Mouse (Mus musculus) cerebellum, adult 11 months (tissue): ENCODE results near the gene Ciao2a.
A peak's percentile ranks its signal among the peaks of the same experiment; 100 is the strongest.

Source experiments
- DNase-seq: peaks from one replicate; pipeline ENCODE4 v3.0.0; 2022

Gene Ciao2a

GRCm38 (mm10) chr9:66120945-66121344 lies 5.5 kb upstream of the Ciao2a start:
- DNase-seq: no peak

- no peak for DNase-seq
Measured at GRCm38 (mm10) chr9:66121421-66121820, 5.0 kb upstream of the Ciao2a start.

DNA sequence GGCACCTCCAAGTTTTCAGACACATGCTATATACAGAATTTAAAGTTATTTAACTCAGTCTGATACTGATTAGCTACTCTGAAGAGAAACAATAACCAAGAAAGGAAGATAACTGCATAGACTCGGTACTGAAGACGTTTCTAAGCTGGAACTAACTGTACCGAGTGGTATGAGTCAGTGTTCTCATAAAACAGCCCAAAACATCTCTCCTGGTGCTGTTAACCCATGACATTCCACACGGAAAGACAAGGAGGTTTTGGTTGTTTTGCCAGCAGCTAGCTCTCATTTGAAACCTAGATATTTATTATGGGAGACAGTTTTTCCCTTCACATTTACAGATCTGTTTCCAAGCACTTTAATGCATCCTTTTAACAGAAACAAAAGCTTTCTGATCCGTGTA lies 2.8 kb upstream of the Ciao2a start:
- DNase-seq: no peak

- no peak for DNase-seq
Measured at GRCm38 (mm10) chr9:66124111-66124531, 2.3 kb upstream of the Ciao2a start.

DNA sequence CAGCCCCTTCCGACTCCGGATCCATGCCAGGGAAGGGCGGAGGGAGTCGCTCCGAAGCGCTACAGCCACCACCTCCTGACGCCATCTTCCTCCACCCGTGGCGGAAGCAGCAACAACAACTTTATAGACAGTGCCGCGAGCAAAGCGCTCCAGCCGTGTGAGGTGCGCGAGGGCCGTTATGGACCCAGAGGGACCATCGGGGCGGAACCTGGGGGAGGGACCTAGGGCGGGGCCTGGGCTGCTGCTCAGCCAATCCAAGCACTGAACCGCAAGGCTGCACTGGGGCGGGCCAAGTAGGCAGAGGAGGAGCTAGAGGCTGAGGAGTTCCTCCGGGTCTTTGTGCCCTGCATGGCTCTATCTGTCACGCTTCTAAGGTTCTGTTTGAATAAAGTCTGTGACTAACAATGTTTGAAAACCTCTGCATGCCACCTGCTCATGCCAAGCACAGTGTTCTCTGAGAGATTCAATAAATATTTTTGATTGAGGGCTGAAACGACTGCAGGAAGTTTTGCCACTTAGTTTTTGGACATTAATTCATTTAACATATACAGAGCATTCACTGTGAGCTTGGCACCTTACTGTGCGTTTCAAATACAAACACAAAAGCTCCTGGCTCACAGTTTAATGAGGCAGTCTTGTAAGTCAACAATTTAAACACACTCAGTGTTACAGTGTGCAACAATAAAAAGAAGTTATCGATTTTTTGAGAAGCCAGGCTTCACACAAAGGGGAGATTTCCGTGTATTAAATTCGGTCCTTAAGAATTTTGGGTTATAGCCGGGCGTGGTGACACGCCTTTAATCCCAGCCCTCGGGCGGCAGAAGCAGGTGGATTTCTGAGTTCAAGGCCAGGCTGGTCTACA lies 1.5 kb upstream of the Ciao2a start:
- DNase-seq: peak; percentile 95

GRCm38 (mm10) chr9:66125543-66126455 lies 612 bp upstream of the Ciao2a start:
- DNase-seq: no peak

GRCm38 (mm10) chr9:66127193-66127546 lies 759 bp downstream of the Ciao2a start:
- no peak for DNase-seq

- no peak for DNase-seq
Measured at GRCm38 (mm10) chr9:66127884-66128283, 1.5 kb downstream of the Ciao2a start.

- no peak for DNase-seq
Measured at GRCm38 (mm10) chr9:66131466-66131865, 5.1 kb downstream of the Ciao2a start.

- DNase-seq: no peak
Measured at GRCm38 (mm10) chr9:66135967-66136366, 9.6 kb downstream of the Ciao2a start.

DNA sequence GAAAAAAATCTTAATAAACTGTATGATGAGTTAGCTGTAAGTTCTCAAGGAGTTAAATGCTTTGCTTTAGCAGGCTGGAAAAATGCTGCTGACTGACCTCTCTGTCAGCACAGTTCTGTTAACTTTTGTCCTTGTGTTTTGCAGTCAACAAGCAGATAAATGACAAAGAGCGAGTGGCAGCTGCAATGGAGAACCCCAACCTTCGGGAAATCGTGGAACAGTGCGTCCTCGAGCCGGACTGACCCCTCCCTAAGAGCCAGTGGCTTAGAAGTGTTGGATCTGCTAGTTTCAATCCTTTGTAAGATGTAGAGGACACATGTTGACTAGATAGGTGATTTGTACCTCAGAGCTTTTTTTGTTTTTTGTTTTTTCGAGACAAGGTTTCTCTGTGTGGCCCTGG lies 11.8 kb downstream of the Ciao2a start:
- DNase-seq: no peak

GRCm38 (mm10) chr9:66142265-66142664 lies 15.9 kb downstream of the Ciao2a start:
- no peak for DNase-seq

GRCm38 (mm10) chr9:66144248-66144647 lies 17.8 kb downstream of the Ciao2a start:
- peak; percentile 68 for DNase-seq

- no peak for DNase-seq
Measured at GRCm38 (mm10) chr9:66146141-66146540, 19.7 kb downstream of the Ciao2a start.

DNA sequence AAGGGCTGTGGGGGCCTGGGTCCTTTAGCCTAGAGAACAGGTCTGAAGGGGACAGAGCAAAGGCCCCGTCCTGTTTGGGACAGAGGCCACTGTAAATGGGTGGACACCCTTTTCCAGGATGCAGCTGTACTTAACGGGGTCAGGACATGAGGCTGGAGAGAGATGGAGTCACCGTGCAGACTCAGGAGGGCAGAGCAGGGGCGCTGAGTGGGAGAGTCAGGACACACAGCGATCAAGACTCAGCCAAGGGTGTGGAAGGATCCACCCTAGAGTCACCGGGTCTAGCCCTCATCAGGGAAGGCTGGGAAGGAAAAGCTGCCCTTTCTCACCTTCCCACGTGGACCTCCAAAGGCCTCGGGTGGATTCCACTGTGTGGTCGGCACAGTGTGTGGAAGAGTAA lies 25.6 kb downstream of the Ciao2a start:
- DNase-seq: no peak

- DNase-seq: no peak
Measured at GRCm38 (mm10) chr9:66153594-66153993, 27.2 kb downstream of the Ciao2a start.

DNA sequence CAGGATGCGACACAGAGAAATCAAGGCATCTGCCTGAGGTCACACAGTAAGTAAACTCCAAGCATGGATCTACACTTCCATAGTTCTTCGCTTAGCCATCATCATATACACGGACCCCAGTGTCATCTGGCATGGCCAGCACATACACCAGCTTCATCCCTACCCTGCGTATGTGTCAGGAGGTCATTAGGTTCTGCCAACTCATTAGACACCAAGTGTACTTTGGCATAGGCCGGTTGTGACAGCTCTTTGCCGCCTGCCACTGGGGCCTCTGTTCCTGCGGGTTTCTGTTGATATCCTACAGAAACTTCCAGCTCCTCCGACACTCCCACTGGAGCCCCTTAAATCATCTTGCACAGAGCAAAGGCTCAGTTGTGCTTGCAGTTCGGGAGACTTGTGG lies 27.6 kb downstream of the Ciao2a start:
- DNase-seq: no peak

GRCm38 (mm10) chr9:66155534-66155933 lies 29.1 kb downstream of the Ciao2a start:
- DNase-seq: no peak

DNA sequence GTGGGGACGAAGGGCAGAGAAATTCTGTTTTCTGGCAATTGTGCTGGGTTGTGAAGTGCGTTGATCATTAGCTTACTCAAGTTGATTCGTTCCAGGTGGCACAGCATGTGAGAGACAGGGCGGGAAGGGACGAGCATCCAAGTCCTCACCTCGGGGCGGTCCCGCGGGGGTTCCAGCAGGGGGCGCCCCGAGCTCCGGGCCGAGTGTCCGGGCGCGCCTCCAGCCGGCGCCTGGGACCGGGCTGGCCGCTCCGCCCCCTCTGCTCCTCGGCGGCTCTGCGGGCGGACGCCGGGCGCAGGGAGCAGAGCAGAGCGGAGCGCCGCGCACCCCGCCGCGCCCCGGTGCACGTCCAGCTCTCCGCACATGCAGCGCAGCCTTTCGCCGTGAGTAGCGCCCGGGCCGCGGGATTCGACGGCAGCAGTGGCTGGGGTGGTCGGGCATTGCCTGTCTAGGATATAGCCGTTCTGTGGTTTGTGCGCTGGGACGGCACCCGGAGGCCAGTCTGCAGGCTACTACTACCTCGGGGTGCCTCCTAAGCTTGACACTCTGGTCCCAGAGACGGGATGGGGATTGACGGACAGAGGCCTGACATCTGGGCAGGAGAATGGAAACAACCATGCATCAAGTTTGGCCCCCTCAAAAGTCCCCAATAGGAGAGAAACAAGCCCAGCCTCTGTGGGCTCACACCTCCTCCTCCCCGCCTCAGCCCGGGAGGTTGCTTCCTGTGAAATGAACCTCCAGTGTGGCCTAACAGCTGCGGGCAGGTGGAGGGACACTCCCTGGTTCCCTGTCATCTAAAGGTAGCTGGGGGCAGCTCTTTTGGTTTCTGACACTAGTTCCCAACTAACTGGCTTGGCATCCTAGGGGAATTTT lies 31.8 kb downstream of the Ciao2a start, which contains the start of gene Dapk2:
Gene Dapk2 (plus strand): TSS at position 266 of the 873 bp plus-strand sequence.
- peak; percentile 56 for DNase-seq

GRCm38 (mm10) chr9:66158885-66159430 lies 32.5 kb downstream of the Ciao2a start:
- no peak for DNase-seq

- DNase-seq: no peak
Measured at GRCm38 (mm10) chr9:66160155-66160554, 33.7 kb downstream of the Ciao2a start.

DNA sequence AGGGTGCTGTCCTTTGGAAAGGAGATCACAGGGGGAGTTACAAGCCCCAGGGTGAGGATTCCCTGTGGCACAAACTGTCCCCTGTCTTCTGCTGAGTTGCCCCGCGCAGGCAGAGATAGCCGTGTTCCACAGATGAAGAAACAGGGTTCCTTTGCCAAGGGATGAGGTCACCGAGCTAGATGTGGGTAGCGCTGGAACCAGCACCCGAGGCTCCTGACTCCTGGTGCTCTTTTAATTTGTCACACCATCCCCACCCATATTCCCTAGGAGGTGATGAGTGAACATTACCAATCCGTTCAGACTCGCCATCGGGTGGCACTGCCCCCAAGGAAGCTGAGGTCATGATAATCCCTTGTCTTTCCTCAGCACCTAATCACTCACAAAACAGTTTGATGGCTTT lies 36.6 kb downstream of the Ciao2a start:
- no peak for DNase-seq
